Mouse (Mus musculus): ENCODE data around the gene Bpifb5. TPM values are rescaled to one million over a fixed set of nuclear protein-coding genes. Genes with fewer than 3 reads are reported as not detected.
"Not testable (repeated sequence)": the region's sequence is repeated elsewhere in the genome, so short reads cannot be mapped to it uniquely, and the experiment has no call there.

Bpifb5 gene
- polyA plus RNA-seq (2016; fragmentation: Nextera tagmentation; extraction: Ambion mirVana), result 0.41 TPM in 1 of 2 replicates, not detected in the other

- peak; percentile 68 for DNase-seq (ENCODE audit: low spot score)
- Histone ChIP-seq H3K4me1 (peaks cover 33% of the 10 kb centered on the region), H3K27me3 (ENCODE audit: low read depth, poor library complexity, severe bottlenecking) (no peaks in the 10 kb centered on the region), H3K9me3 (replicated peaks) (no peaks in the 10 kb centered on the region), H3K4me3 (peak within 1 kb of the TSS; percentile 24), H3K27ac (peak within 1 kb of the TSS; percentile 38; the same call in 1 of the 2 replicates), H3K36me3 (no peaks in the 10 kb centered on the region)
- 4% methylated on average over 14 of the region's 14 CpGs for WGBS
Observed at GRCm38 (mm10) chr2:154223265-154223916, at the start of gene Bpifb5. TSS of gene Bpifb5 (plus strand) at chr2:154223742.

DNA sequence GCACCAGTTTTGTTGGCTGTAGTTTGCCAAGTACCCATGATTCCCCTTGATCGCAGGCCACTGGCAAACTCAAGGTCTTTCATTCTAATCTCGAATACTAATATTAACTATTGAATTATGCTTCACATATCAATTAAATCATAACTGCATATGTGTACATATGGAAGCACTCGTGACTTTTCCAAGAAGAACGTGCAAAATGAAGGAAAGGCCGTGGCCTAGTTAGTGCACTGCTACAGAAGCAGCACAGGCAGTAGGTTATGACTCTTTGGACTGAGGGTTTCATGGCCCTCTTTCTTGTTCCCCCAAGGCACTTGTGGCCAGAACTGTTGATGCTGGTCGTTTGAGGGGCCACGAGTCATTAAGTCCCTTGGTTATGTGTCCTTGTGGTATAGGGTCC is 41.6 kb upstream of the Bpifb5 start:
- not testable (repeated sequence) for DNase-seq (ENCODE audit: low spot score); H3K36me3 ChIP-seq; H3K4me1 ChIP-seq; H3K27me3 ChIP-seq (ENCODE audit: low read depth, poor library complexity, severe bottlenecking); H3K4me3 ChIP-seq; H3K9me3 ChIP-seq (replicated peaks); H3K27ac ChIP-seq
- WGBS, result 87% methylated on average over 7 of the region's 7 CpGs

GRCm38 (mm10) chr2:154183061-154183460 is 40.5 kb upstream of the Bpifb5 start:
- WGBS, result 81% methylated on average over 4 of the region's 4 CpGs
- not testable (repeated sequence) for H3K27ac ChIP-seq

DNA sequence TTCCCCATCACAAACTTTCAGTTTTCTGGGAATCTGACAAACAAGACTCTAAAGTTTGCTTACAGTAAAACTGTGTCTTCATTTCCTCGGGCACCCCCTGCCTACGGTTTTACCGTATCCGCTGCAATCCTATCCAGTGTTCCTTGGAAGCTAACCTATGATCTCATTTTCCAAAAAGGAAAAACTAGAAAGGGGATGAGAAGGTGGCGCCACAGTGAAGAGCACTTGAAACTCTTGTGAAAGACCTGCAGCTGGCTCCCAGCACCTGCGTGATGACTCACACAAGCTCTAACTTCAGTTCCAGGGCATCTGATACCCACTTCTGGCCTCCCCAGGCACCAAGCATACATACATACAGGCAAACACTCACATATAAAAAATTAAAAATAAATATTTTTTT is 38.2 kb upstream of the Bpifb5 start:
- Histone ChIP-seq H3K27me3 (ENCODE audit: low read depth, poor library complexity, severe bottlenecking) (no peaks in the 10 kb centered on the region), H3K9me3 (replicated peaks) (no peaks in the 10 kb centered on the region), H3K36me3 (no peaks in the 10 kb centered on the region), H3K4me1 (peaks cover 4% of the 10 kb centered on the region), H3K27ac (no peak overlapping the region), H3K4me3 (no peak overlapping the region)
- 93% methylated on average over 6 of the region's 6 CpGs for WGBS
- DNase-seq (ENCODE audit: low spot score), result no peak

More at GRCm38 (mm10) chr2:154183061-154183460, 40.5 kb upstream of the Bpifb5 start:
- not testable (repeated sequence) for DNase-seq (ENCODE audit: low spot score); H3K27me3 ChIP-seq (ENCODE audit: low read depth, poor library complexity, severe bottlenecking); H3K4me1 ChIP-seq; H3K4me3 ChIP-seq; H3K36me3 ChIP-seq; H3K9me3 ChIP-seq (replicated peaks)

DNA sequence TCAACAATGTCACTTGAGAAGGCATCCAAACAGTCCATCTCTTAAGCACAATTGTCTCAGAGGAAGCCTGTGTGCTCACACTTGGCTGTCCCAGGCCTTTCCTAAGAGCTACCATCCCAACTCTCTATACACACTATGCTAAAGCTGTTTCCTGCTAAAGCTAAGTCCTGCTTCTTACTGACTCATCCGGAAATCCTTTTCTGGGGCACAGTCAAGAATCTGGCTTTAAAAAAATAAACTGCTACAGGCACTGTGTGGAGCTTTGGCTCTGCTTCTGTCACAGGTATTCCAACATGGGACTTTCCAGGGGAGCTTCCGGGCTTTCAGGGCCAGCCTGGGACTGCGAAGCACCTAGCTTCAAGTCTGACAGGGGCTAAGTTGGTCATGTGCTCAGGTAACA is 37.8 kb upstream of the Bpifb5 start:
- Histone ChIP-seq H3K27me3 (ENCODE audit: low read depth, poor library complexity, severe bottlenecking) (no peaks in the 10 kb centered on the region), H3K36me3 (no peaks in the 10 kb centered on the region), H3K4me3 (no peak overlapping the region), H3K9me3 (replicated peaks) (no peaks in the 10 kb centered on the region), H3K4me1 (peaks cover 4% of the 10 kb centered on the region), H3K27ac (no peak overlapping the region)
- 84% methylated on average over 3 of the region's 3 CpGs for WGBS
- no peak for DNase-seq (ENCODE audit: low spot score)

DNA sequence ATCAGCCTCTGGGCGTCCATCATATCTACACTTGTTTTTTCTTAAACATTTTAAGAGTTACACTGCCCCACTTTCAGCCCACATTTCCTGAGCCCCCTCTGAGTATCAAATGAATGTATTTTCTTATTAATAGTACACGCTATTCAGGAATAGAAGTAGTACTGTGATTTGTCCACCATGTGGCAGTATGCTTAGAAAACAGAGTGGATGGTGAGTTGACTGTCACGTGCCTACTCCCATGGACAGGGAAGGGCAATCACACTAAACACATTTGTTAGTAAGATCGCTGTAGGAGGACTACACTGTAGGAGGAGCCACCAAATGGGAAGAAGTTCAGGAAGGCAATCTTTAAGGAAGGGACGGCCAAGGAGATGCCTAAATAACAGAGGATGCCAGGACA is 36.1 kb upstream of the Bpifb5 start:
- Histone ChIP-seq H3K36me3 (no peaks in the 10 kb centered on the region), H3K27me3 (ENCODE audit: low read depth, poor library complexity, severe bottlenecking) (no peaks in the 10 kb centered on the region), H3K4me1 (peaks cover 9% of the 10 kb centered on the region), H3K9me3 (replicated peaks) (no peaks in the 10 kb centered on the region), H3K4me3 (no peak overlapping the region), H3K27ac (no peak overlapping the region)
- WGBS, result 41% methylated on average over 5 of the region's 5 CpGs
- no peak for DNase-seq (ENCODE audit: low spot score)

DNA sequence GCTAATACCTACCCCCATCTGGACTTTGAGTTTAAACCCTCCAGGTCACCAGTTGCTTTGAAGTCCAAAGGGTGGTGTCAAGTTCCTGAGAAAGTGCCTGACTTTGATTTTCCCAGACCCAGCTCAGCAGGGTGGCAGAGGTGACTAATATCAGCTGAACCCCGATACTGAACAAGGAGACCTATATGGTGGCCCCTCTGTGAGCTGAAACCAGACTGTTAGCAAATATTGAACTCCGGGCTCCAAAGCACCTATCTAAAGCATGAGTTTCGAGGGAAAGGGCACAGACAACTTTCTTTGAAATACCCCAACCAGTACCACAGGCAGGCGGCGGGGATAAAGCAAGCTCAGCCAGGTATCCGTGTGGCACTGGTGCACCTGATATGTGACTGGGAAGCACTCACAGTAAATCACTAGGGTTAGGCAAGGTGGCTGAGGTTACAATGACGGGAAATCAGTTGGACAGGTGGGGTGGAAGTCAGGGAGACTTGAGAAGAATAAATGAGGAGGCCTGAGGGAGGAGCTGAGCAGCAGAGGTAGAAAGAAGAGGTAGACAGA is 33.6 kb upstream of the Bpifb5 start:
- Histone ChIP-seq H3K36me3 (no peaks in the 10 kb centered on the region), H3K27ac (no peak overlapping the region), H3K9me3 (replicated peaks) (no peaks in the 10 kb centered on the region), H3K4me3 (no peak overlapping the region), H3K27me3 (ENCODE audit: low read depth, poor library complexity, severe bottlenecking) (no peaks in the 10 kb centered on the region), H3K4me1 (peaks cover 5% of the 10 kb centered on the region)
- DNase-seq (ENCODE audit: low spot score), result no peak
- WGBS, result 78% methylated on average over 7 of the region's 7 CpGs

GRCm38 (mm10) chr2:154190546-154191258 is 32.8 kb upstream of the Bpifb5 start, which contains the start of gene Bpifb1:
TSS of gene Bpifb1 (plus strand) at chr2:154190818.
- no peak within 1 kb of the TSS for H3K4me3 ChIP-seq
- WGBS, result 89% methylated on average over 11 of the region's 11 CpGs
- no peaks in the 10 kb centered on the region for H3K27me3 ChIP-seq (ENCODE audit: low read depth, poor library complexity, severe bottlenecking)
- no peak for DNase-seq (ENCODE audit: low spot score)
- H3K27ac ChIP-seq, result no peak within 1 kb of the TSS
- H3K36me3 ChIP-seq, result no peaks in the 10 kb centered on the region
- no peaks in the 10 kb centered on the region for H3K9me3 ChIP-seq (replicated peaks)
- H3K4me1 ChIP-seq, result peaks cover 5% of the 10 kb centered on the region

GRCm38 (mm10) chr2:154192141-154192540 is 31.4 kb upstream of the Bpifb5 start:
- Histone ChIP-seq H3K4me3 (no peak overlapping the region), H3K27me3 (ENCODE audit: low read depth, poor library complexity, severe bottlenecking) (no peaks in the 10 kb centered on the region), H3K9me3 (replicated peaks) (no peaks in the 10 kb centered on the region), H3K27ac (no peak overlapping the region), H3K36me3 (no peaks in the 10 kb centered on the region), H3K4me1 (peaks cover 5% of the 10 kb centered on the region)
- DNase-seq (ENCODE audit: low spot score), result no peak
- WGBS, result 84% methylated on average over 1 of the region's 2 CpGs

DNA sequence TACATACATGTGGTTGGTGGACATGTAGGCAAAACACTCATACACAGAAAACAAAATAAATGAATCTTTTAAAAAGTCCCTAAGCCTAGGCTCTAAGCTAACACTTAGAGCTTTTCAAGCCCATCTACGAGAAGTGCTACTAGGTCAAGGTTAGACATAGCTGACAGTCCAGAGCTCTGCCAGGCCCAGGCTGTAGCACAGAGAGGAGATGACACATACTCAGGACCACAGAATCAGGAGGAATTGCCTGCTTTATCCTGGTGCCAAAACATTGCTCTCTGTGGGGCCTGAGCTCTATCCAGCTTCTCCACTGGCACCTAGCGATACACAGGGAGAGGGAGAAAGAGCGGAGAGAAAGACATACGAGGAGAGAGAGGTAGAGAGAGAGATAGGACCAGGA is 30.5 kb upstream of the Bpifb5 start:
- no peak for DNase-seq (ENCODE audit: low spot score)
- Histone ChIP-seq H3K9me3 (replicated peaks) (no peaks in the 10 kb centered on the region), H3K4me1 (peaks cover 5% of the 10 kb centered on the region), H3K4me3 (no peak overlapping the region), H3K27me3 (ENCODE audit: low read depth, poor library complexity, severe bottlenecking) (no peaks in the 10 kb centered on the region), H3K36me3 (no peaks in the 10 kb centered on the region), H3K27ac (no peak overlapping the region)
- WGBS, result 86% methylated on average over 4 of the region's 4 CpGs

GRCm38 (mm10) chr2:154193994-154194504 is 29.5 kb upstream of the Bpifb5 start:
- Histone ChIP-seq H3K9me3 (replicated peaks) (no peaks in the 10 kb centered on the region), H3K4me1 (peaks cover 5% of the 10 kb centered on the region), H3K4me3 (no peak overlapping the region), H3K27ac (no peak overlapping the region), H3K36me3 (no peaks in the 10 kb centered on the region), H3K27me3 (ENCODE audit: low read depth, poor library complexity, severe bottlenecking) (no peaks in the 10 kb centered on the region)
- DNase-seq (ENCODE audit: low spot score), result no peak
- 81% methylated on average over 5 of the region's 5 CpGs for WGBS

DNA sequence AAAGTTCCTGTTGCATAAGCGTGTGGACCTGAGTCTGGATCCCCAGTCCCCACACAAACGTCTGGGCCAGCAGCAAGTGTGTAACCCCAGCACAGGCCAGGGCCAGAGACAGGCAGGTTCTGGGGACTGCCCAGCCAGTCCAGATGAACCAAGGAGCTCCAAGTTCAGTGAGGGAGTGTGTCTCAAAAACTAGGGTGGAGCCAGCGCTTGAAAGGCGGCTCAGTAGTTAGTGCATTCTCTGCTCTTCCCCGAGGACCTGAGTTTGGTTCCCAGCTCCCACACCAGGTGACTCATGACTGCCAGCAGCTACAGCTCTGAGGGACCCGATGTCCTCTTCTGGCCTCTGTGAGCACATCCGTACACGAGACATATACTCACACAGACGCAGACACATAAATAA is 26.5 kb upstream of the Bpifb5 start:
- Histone ChIP-seq H3K27ac (no peak overlapping the region), H3K4me1 (no peaks in the 10 kb centered on the region), H3K36me3 (no peaks in the 10 kb centered on the region), H3K9me3 (replicated peaks) (no peaks in the 10 kb centered on the region), H3K4me3 (no peak overlapping the region), H3K27me3 (ENCODE audit: low read depth, poor library complexity, severe bottlenecking) (no peaks in the 10 kb centered on the region)
- DNase-seq (ENCODE audit: low spot score), result no peak
- WGBS, result 88% methylated on average over 9 of the region's 9 CpGs

- DNase-seq (ENCODE audit: low spot score), result no peak
- no peaks in the 10 kb centered on the region for H3K36me3 ChIP-seq
- H3K27me3 ChIP-seq (ENCODE audit: low read depth, poor library complexity, severe bottlenecking), result no peaks in the 10 kb centered on the region
- no peaks in the 10 kb centered on the region for H3K9me3 ChIP-seq (replicated peaks)
- H3K27ac ChIP-seq, result no peak overlapping the region
- H3K4me3 ChIP-seq, result no peak overlapping the region
- no peaks in the 10 kb centered on the region for H3K4me1 ChIP-seq
- WGBS, result 89% methylated on average over 4 of the region's 4 CpGs
Observed at GRCm38 (mm10) chr2:154204630-154205029, 18.9 kb upstream of the Bpifb5 start.

Measured in limb, embryonic 10.5 days (tissue).